Mouse (Mus musculus) myocyte (in vitro differentiated cells): ENCODE measurements around the gene Il22.

Source experiments
- E2F4 ChIP-seq: IDR thresholded peaks from one replicate; pipeline ENCODE4 v1.6.1; 2011; ENCODE audit warnings: mild to moderate bottlenecking, control low read depth, moderate library complexity; ENCODE audit not compliant: insufficient read depth
- MAX ChIP-seq: IDR thresholded peaks from one replicate; pipeline ENCODE4 v1.6.1; 2011; ENCODE audit warnings: low read depth, mild to moderate bottlenecking, control low read depth
- MYOD1 ChIP-seq, 3 experiments: IDR thresholded peaks; one replicate each; pipeline ENCODE4 v1.6.1; 2011; ENCODE audit warnings: control low read depth in 2 of 3, low read depth in 2 of 3, mild to moderate bottlenecking in 2 of 3, moderate library complexity in 1 of 3; ENCODE audit not compliant: insufficient read length in 2 of 3, control insufficient read depth in 1 of 3
- MYOG ChIP-seq, 3 experiments: IDR thresholded peaks; one replicate each; pipeline ENCODE4 v1.6.1; 2011; ENCODE audit warnings: control low read depth in 2 of 3, low read depth in 2 of 3, mild to moderate bottlenecking in 2 of 3; ENCODE audit not compliant: insufficient read length in 2 of 3, control insufficient read depth in 1 of 3, insufficient read depth in 1 of 3
- POLR2A ChIP-seq: IDR thresholded peaks from one replicate; pipeline ENCODE4 v1.6.1; 2011; ENCODE audit warnings: low read depth, mild to moderate bottlenecking, control low read depth, moderate library complexity; ENCODE audit not compliant: insufficient read length
- POLR2AphosphoS2 ChIP-seq: IDR thresholded peaks from one replicate; pipeline ENCODE4 v1.6.1; 2011; ENCODE audit warnings: low read depth, control low read depth; ENCODE audit not compliant: insufficient read length
- REST ChIP-seq: IDR thresholded peaks from one replicate; pipeline ENCODE4 v1.6.1; 2011; ENCODE audit warnings: mild to moderate bottlenecking, control low read depth, moderate library complexity; ENCODE audit not compliant: insufficient read depth, insufficient read length
- TCF12 ChIP-seq: IDR thresholded peaks from one replicate; pipeline ENCODE4 v1.6.1; 2011; ENCODE audit warnings: mild to moderate bottlenecking, control low read depth; ENCODE audit not compliant: poor library complexity, insufficient read depth, severe bottlenecking
- USF1 ChIP-seq: IDR thresholded peaks from one replicate; pipeline ENCODE4 v1.6.1; 2011; ENCODE audit warnings: low read depth, mild to moderate bottlenecking, control low read depth, moderate library complexity

GRCm38 (mm10) chr10:118172876-118173275 lies 31.9 kb upstream of the Il22 start:
- TF ChIP-seq POLR2A (no peak), MAX (no peak), MYOG (IDR thresholded peaks at IDR 0.05; ENCODE audit: control insufficient read depth in 1 of 3, insufficient read depth in 1 of 3, insufficient read length in 2 of 3, low read depth in 2 of 3) (no peak), POLR2AphosphoS2 (no peak), TCF12 (no peak), MYOD1 (IDR thresholded peaks at IDR 0.05; ENCODE audit: control insufficient read depth in 1 of 3, insufficient read length in 2 of 3, low read depth in 2 of 3) (no peak), USF1 (no peak), REST (no peak), E2F4 (no peak)
